Mouse (Mus musculus): ENCODE measurements at regions not wholly inside any gene's neighbourhood (a gene's known extent, or its start where the extent isn't known, plus 50 kb on each side); places are given as distances from the start of the nearest gene placed in this dataset.

DNA sequence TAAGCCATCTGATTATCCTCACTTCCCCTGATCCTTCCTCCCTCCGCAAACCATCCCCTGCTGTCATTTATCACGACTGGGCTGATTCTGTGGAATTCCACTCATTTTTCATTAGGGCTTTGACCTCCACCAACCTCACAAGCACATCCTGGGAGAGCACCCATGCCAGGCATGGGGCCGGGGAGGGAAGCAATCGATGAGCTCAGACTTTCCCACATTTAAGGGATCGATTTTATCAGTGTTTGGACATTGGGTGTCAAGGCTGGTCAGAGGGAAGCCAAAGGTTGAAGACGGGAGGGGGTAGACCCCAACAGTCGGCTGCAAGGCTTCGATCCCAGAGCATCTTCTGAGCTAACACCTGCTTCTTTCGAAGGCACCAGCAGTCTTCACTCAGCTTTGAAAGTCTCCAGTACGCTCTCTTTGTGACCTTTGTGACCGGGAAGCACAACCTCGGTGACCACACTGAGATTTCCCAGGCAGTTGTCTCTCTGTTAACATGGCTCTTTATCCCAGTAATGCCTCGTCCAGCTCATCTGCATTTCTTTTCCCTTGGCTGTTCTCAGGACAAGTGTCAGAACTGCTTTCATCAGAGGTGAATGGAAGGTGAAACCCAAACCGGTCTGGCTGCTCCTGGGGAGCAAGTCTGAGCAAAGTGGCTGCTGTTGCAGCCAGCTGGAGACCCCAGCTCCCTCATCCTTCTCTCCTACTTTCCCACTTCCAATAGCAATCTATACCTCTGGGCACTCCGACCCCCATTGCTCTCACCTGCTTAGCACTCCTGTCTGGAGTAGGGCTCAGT, 53.7 kb upstream of the Sox9 start:
- DNase-seq (ENCODE audit: low read depth) = no peak
